ENCODE assay signal across 8 mouse cellular contexts in the genomic region with DNA sequence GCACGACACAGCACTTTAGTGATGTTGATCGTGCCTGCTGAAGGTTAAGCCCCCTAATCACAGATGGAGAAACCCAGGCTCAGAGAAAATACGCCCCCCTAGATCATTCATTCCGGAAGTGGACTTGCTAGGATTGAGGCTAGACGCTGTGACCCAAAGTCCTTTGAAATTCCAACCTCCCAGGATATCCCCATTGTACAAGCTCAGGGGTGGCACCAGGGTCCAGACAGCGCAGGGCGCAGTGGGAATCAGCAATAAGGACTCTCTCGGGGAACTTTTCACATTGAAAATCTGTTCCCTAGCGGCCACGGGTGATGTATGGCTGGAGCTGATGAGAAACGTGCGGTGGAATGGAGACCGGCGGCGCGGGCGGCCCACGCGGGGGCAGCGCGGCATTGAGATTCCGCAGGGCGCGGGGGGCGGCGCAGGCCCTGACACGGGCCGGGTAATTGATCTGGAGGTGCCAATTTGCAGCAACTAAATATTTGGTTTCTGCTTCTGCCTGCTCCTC. TPM values are rescaled to one million over a fixed set of nuclear protein-coding genes. Genes with fewer than 3 reads are reported as not detected.
DNase-seq lines count a peak whose midpoint lies in the region; ATAC-seq and TF ChIP-seq lines count a peak whose summit lies in the region.

No protein-coding gene starts in this region.

- H3K9me3 ChIP-seq in kidney, postnatal 0 days (replicated peaks; ENCODE audit: low read length), result no peaks in the 10 kb centered on the region
- H3K9me3 ChIP-seq in forebrain, embryonic 10.5 days, result no peaks in the 10 kb centered on the region
- no peaks in the 10 kb centered on the region for H3K9me3 ChIP-seq in limb, embryonic 10.5 days (replicated peaks)
- H3K9me3 ChIP-seq in neural tube, embryonic 13.5 days, result no peaks in the 10 kb centered on the region

- 8% methylated on average over 28 of the region's 28 CpGs for WGBS in kidney, postnatal 0 days
- 4% methylated on average over 28 of the region's 28 CpGs for WGBS in forebrain, embryonic 10.5 days
- 5% methylated on average over 28 of the region's 28 CpGs for WGBS in limb, embryonic 10.5 days
- WGBS in neural tube, embryonic 13.5 days, result 2% methylated on average over 28 of the region's 28 CpGs

- peaks cover 7% of the 10 kb centered on the region; the same call in 1 of the 2 replicates for H3K27me3 ChIP-seq in kidney, postnatal 0 days (ENCODE audit: insufficient read depth, low read length)
- peaks cover 57% of the 10 kb centered on the region for H3K27me3 ChIP-seq in forebrain, embryonic 10.5 days (ENCODE audit: poor library complexity, severe bottlenecking)
- H3K27me3 ChIP-seq in limb, embryonic 10.5 days (ENCODE audit: low read depth, poor library complexity, severe bottlenecking), result peaks cover 56% of the 10 kb centered on the region
- H3K27me3 ChIP-seq in neural tube, embryonic 13.5 days, result peaks cover 46% of the 10 kb centered on the region

- H3K4me1 ChIP-seq in kidney, postnatal 0 days (replicated peaks; ENCODE audit: insufficient read depth, low read length), result peaks cover 15% of the 10 kb centered on the region; the same call in 1 of the 2 replicates
- peaks cover 59% of the 10 kb centered on the region for H3K4me1 ChIP-seq in forebrain, embryonic 10.5 days
- H3K4me1 ChIP-seq in limb, embryonic 10.5 days, result peaks cover 35% of the 10 kb centered on the region
- H3K4me1 ChIP-seq in neural tube, embryonic 13.5 days (replicated peaks), result peaks cover 41% of the 10 kb centered on the region

- no peak for ATAC-seq in kidney, postnatal 0 days (replicated peaks; ENCODE audit: low FRiP score, low read depth)
- ATAC-seq in neural tube, embryonic 13.5 days (ENCODE audit: low read depth), result no peak

- no peak for TF ChIP-seq CTCF in kidney, postnatal 0 days (IDR thresholded peaks at IDR 0.05; ENCODE audit: low read depth)

- no peak overlapping the region for H3K27ac ChIP-seq in kidney, postnatal 0 days
- peak overlapping the region; percentile 62; the same call in 1 of the 2 replicates for H3K27ac ChIP-seq in forebrain, embryonic 10.5 days
- peak overlapping the region; percentile 66 for H3K27ac ChIP-seq in limb, embryonic 10.5 days
- no peak overlapping the region for H3K27ac ChIP-seq in neural tube, embryonic 13.5 days (replicated peaks)

- H3K4me3 ChIP-seq in kidney, postnatal 0 days (replicated peaks; ENCODE audit: low read depth, low read length), result peak overlapping the region; percentile 29
- H3K4me3 ChIP-seq in forebrain, embryonic 10.5 days, result peak overlapping the region; percentile 55
- peak overlapping the region; percentile 52 for H3K4me3 ChIP-seq in limb, embryonic 10.5 days
- H3K4me3 ChIP-seq in neural tube, embryonic 13.5 days, result peak overlapping the region; percentile 35

- H3K9ac ChIP-seq in kidney, postnatal 0 days (ENCODE audit: low read depth, low read length), result peak overlapping the region; percentile 39
- H3K9ac ChIP-seq in neural tube, embryonic 13.5 days, result peak overlapping the region; percentile 61

- DNase-seq in kidney, postnatal 0 days (ENCODE audit: low spot score), result peak; percentile 30
- no peak for DNase-seq in kidney, postnatal 14 days
- no peak for DNase-seq in forebrain, embryonic 10.5 days (ENCODE audit: extremely low spot score, low spot score)
- no peak for DNase-seq in limb, embryonic 10.5 days (ENCODE audit: low spot score)
- no peak for DNase-seq in cerebellum, adult 9-10 months
- DNase-seq in spleen, postnatal 14 days (ENCODE audit: low spot score in 2 of 2), result no peak
- no peak for DNase-seq in spleen, postnatal 4 days (ENCODE audit: low spot score in 2 of 2)

- peak overlapping the region; percentile 74 for H3K4me2 ChIP-seq in kidney, postnatal 0 days (ENCODE audit: low read length)
- peak overlapping the region; percentile 68 for H3K4me2 ChIP-seq in neural tube, embryonic 13.5 days

- peaks cover 4% of the 10 kb centered on the region; the same call in 1 of the 2 replicates for H3K36me3 ChIP-seq in kidney, postnatal 0 days (ENCODE audit: insufficient read depth, low read length)
- peaks cover 13% of the 10 kb centered on the region for H3K36me3 ChIP-seq in forebrain, embryonic 10.5 days (replicated peaks)
- H3K36me3 ChIP-seq in limb, embryonic 10.5 days, result peaks cover 14% of the 10 kb centered on the region
- H3K36me3 ChIP-seq in neural tube, embryonic 13.5 days, result peaks cover 13% of the 10 kb centered on the region

RNA-seq across cellular contexts. Expression of a gene that starts 38.3 kb away (rescaled TPM):
- 60.3 and 60.7 TPM in 2 replicates for polyA plus RNA-seq in kidney, postnatal 0 days (2015; fragmentation: Nextera tagmentation; extraction: Ambion mirVana)
- 62.4 and 66.0 TPM in 2 replicates for polyA plus RNA-seq in forebrain, embryonic 10.5 days (2016; fragmentation: Nextera tagmentation; extraction: Ambion mirVana)
- 60.5 and 63.1 TPM in 2 replicates for polyA plus RNA-seq in limb, embryonic 10.5 days (2016; fragmentation: Nextera tagmentation; extraction: Ambion mirVana)
- 31.2 and 32.3 TPM in 2 replicates for polyA plus RNA-seq in neural tube, embryonic 13.5 days (2015; fragmentation: Nextera tagmentation; extraction: Ambion mirVana)

RNA-seq across cellular contexts. Expression of a gene that starts 38.4 kb away (rescaled TPM):
- 103 and 106 TPM in 2 replicates for polyA plus RNA-seq in kidney, postnatal 0 days (2015; fragmentation: Nextera tagmentation; extraction: Ambion mirVana)
- 261 and 275 TPM in 2 replicates for polyA plus RNA-seq in forebrain, embryonic 10.5 days (2016; fragmentation: Nextera tagmentation; extraction: Ambion mirVana)
- 260 and 269 TPM in 2 replicates for polyA plus RNA-seq in limb, embryonic 10.5 days (2016; fragmentation: Nextera tagmentation; extraction: Ambion mirVana)
- 161 and 171 TPM in 2 replicates for polyA plus RNA-seq in neural tube, embryonic 13.5 days (2015; fragmentation: Nextera tagmentation; extraction: Ambion mirVana)

RNA-seq across cellular contexts. Expression of a gene that starts 43.2 kb away (rescaled TPM):
- polyA plus RNA-seq in kidney, postnatal 0 days (2015; fragmentation: Nextera tagmentation; extraction: Ambion mirVana), result 1.4 and 2.3 TPM in 2 replicates
- 2.6 and 2.8 TPM in 2 replicates for polyA plus RNA-seq in forebrain, embryonic 10.5 days (2016; fragmentation: Nextera tagmentation; extraction: Ambion mirVana)
- polyA plus RNA-seq in limb, embryonic 10.5 days (2016; fragmentation: Nextera tagmentation; extraction: Ambion mirVana), result 0.20 and 0.40 TPM in 2 replicates
- polyA plus RNA-seq in neural tube, embryonic 13.5 days (2015; fragmentation: Nextera tagmentation; extraction: Ambion mirVana), result 1.9 and 2.0 TPM in 2 replicates

Comparison
In these comparisons a context has a peak if more than half of its experiments do, and no peak if none do; other contexts are left out.
1. H3K27ac ChIP-seq: peak in forebrain, embryonic 10.5 days (single experiment) and limb, embryonic 10.5 days (single experiment); none in kidney, postnatal 0 days (single experiment) and neural tube, embryonic 13.5 days (single experiment).
2. Peak in every context shown above with its lines, with median percentiles within 50 percentile points of each other: H3K4me3 ChIP-seq.